Mouse (Mus musculus) hindbrain, embryonic 12.5 days (tissue): Measurements from ENCODE around the gene Ulk4. TPM values are rescaled to one million over a fixed set of nuclear protein-coding genes. Genes with fewer than 3 reads are reported as not detected.
"Not testable (repeated sequence)": the region's sequence is repeated elsewhere in the genome, so short reads cannot be mapped to it uniquely, and the experiment has no call there.

Experiments
- ATAC-seq: fragments of 200-750 bp; cut with Nextera tagmentation; 2 replicates; pipeline ENCODE4 v1.8.0; 2017; ENCODE audit warnings: moderate TSS enrichment; ENCODE audit not compliant: low FRiP score
- H3K27ac ChIP-seq: fragments of 300-500 bp; sonication (generic); 2 replicates; pipeline ENCODE4 v1.5.1; 2016; ENCODE audit warnings: mild to moderate bottlenecking
- H3K27me3 ChIP-seq: fragments of 300-500 bp; sonication (generic); 2 replicates; pipeline ENCODE4 v1.6.1; 2016; ENCODE audit warnings: mild to moderate bottlenecking
- H3K36me3 ChIP-seq: fragments of 300-500 bp; sonication (generic); 2 replicates; pipeline ENCODE4 v1.6.1; 2016; ENCODE audit warnings: mild to moderate bottlenecking
- H3K4me1 ChIP-seq: fragments of 300-500 bp; sonication (generic); 2 replicates; pipeline ENCODE4 v1.6.1; 2016
- H3K4me2 ChIP-seq: fragments of 300-500 bp; sonication (generic); replicated peaks from 2 replicates; pipeline ENCODE4 v1.6.1; 2016; ENCODE audit warnings: mild to moderate bottlenecking
- H3K4me3 ChIP-seq: fragments of 300-500 bp; sonication (generic); 2 replicates; pipeline ENCODE4 v1.5.1; 2016; ENCODE audit warnings: mild to moderate bottlenecking
- H3K9ac ChIP-seq: fragments of 300-500 bp; sonication (generic); 2 replicates; pipeline ENCODE4 v1.6.1; 2016; ENCODE audit warnings: mild to moderate bottlenecking, moderate library complexity
- H3K9me3 ChIP-seq: fragments of 300-500 bp; sonication (generic); replicated peaks from 2 replicates; pipeline ENCODE4 v1.6.1; 2016; ENCODE audit warnings: mild to moderate bottlenecking
- WGBS: fragments of 180-500 bp; shearing (Covaris S2); methylation state at CpG from one replicate; pipeline ENCODE4 v1.1.7; 2016; 5-methylcytosine and 5-hydroxymethylcytosine counted together
- polyA plus RNA-seq: library from polyadenylated mRNA; unstranded; fragments of >200 nt; fragmentation: Nextera tagmentation; extraction: Ambion mirVana; gene quantifications from 2 replicates; pipeline ENCODE4 v1.2.1, GENCODE M21; 2016

Gene Ulk4
- polyA plus RNA-seq, 1 experiment from 2014 or later, result 164 TPM

DNA sequence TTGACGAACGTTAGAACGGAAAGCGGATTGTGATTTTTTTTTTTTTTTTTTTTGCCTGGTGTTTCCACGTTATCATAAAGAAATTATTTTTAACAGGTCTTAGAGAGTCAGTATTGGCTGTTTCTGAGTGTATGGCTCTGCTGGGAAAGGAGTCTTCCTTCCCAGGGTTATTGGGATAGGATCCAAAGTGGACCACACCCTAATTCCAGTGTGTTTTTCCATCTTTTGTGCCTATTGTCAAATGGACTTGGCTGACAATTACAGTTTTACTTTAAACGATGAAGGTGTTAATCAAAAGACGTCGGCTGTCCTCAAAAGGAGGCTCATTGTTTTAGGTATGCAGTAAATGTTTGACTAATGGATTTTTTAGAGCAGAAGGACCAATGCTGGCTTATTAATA lies 346.2 kb downstream of the Ulk4 start:
- Histone ChIP-seq H3K4me2 (no peak overlapping the region), H3K4me1 (peaks cover 17% of the 10 kb centered on the region), H3K36me3 (no peaks in the 10 kb centered on the region), H3K9ac (no peak overlapping the region), H3K27ac (no peak overlapping the region), H3K4me3 (no peak overlapping the region), H3K27me3 (no peaks in the 10 kb centered on the region), H3K9me3 (no peaks in the 10 kb centered on the region)
- no peak for ATAC-seq
- 72% methylated on average over 8 of the region's 8 CpGs for WGBS

DNA sequence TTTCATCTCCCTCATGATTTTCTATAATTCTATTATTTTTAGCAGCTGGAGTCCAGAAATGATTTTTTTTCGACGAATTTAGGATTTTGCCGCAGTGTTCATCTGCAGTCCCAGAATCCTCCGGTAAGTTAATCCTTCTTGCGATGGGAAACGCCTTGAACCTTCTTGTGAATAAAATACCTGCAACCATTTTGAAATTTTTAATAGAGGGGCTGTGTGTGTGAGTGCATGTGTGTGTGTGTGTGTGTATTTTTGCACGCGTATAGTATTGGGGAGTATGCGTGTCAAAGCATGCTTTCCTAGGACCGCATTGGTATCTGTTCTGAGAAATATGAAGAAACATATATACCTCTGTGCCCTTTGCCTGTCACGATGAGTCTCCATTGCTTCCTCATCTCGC lies 347.0 kb downstream of the Ulk4 start:
- Histone ChIP-seq H3K4me2 (no peak overlapping the region), H3K9ac (no peak overlapping the region; the same call in 1 of the 2 replicates), H3K27ac (no peak overlapping the region), H3K4me3 (no peak overlapping the region), H3K27me3 (no peaks in the 10 kb centered on the region), H3K4me1 (peaks cover 9% of the 10 kb centered on the region), H3K36me3 (no peaks in the 10 kb centered on the region), H3K9me3 (no peaks in the 10 kb centered on the region)
- ATAC-seq, result no peak
- WGBS, result 89% methylated on average over 12 of the region's 12 CpGs

DNA sequence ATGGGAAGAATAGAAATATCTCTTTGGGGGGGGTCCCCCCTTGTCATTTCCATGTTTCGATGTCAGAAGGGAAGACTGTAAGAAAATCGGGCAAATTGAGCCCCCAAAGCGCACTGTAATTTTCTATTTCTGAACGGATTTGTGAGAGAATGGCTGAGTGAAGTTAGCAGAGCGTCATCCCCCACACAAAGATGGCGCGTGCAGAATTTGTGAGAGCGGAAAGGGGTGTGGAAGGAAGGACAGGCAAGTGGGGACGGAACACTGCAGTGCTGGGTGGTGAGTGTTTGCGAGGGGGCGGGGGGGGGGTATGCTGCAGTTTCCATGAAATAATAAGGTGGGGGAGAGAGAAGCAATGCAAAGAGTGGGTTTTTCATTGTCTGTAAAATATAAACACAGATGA lies 347.9 kb downstream of the Ulk4 start, which contains the start of gene Ctnnb1:
Ctnnb1 (plus strand) TSS at position 136 of the 400 bp plus-strand sequence.
- Histone ChIP-seq H3K36me3 (no peaks in the 10 kb centered on the region), H3K27ac (no peak within 1 kb of the TSS), H3K4me2 (no peak within 1 kb of the TSS; the same call in 1 of the 2 replicates), H3K4me3 (no peak within 1 kb of the TSS), H3K4me1 (peaks cover 7% of the 10 kb centered on the region; the same call in 1 of the 2 replicates), H3K9ac (no peak within 1 kb of the TSS), H3K27me3 (no peaks in the 10 kb centered on the region), H3K9me3 (no peaks in the 10 kb centered on the region)
- 70% methylated on average over 11 of the region's 11 CpGs for WGBS
- no peak for ATAC-seq

DNA sequence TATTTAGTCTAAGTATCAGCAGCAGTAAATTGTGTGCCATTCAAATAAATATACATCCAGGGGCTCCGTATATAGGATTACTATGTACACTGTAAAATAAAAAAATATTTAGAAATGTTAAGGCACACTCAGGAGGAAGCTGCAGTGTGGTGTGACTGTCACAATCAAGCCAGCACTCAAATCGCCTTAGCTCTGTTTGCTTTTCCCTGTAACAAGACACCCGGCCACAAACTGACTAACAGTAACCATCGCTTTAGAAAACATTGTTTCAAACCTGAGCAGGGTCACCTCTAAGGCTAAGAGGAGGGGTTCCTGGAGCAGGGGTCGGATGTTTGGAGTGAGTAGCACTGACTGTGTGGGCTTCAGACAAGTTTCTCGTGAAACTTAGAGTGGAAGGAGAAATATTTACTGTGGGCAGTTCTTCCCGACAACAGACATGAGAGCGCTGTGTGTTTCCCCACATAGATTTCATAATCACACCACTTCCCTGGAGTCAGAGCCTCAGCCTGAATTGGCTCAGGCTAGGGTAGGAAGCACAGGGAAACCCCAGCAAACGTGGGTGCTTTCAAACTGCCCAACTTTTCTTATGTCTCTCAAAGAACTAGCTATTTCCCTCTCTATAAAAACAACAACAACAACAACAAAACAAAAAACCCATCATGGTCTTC lies 349.9 kb downstream of the Ulk4 start:
- Histone ChIP-seq H3K36me3 (no peaks in the 10 kb centered on the region), H3K9ac (no peak overlapping the region), H3K4me1 (no peaks in the 10 kb centered on the region), H3K4me2 (no peak overlapping the region), H3K27me3 (no peaks in the 10 kb centered on the region), H3K9me3 (no peaks in the 10 kb centered on the region), H3K4me3 (no peak overlapping the region), H3K27ac (no peak overlapping the region)
- WGBS, result 24% methylated on average over 9 of the region's 9 CpGs
- ATAC-seq, result no peak

DNA sequence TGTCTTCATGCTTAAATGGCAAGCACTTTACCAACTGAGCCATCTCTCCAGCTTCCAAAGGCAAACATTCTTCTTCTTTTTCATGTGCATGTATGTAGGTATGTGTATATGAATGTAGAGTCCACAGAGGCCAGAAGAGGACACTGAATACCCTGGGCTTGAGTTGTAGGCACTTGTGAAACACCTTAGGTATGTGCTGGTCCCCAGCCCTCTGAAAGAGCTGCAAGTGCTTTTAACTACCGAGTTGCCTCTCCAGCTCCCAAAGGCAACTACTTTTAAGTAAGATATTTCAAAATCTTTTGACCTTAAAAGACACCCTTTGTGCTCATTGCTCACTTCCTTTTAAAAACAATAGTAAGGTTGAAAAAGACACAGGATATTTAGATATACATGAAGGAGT lies 350.9 kb downstream of the Ulk4 start:
- H3K4me1 ChIP-seq, result no peaks in the 10 kb centered on the region
- 84% methylated on average over 1 of the region's 1 CpGs for WGBS
- no peak overlapping the region for H3K27ac ChIP-seq
- H3K27me3 ChIP-seq, result no peaks in the 10 kb centered on the region
- H3K36me3 ChIP-seq, result no peaks in the 10 kb centered on the region
- no peak for ATAC-seq
- H3K4me3 ChIP-seq, result no peak overlapping the region
- no peak overlapping the region for H3K9ac ChIP-seq
- H3K9me3 ChIP-seq, result no peaks in the 10 kb centered on the region
- no peak overlapping the region for H3K4me2 ChIP-seq

DNA sequence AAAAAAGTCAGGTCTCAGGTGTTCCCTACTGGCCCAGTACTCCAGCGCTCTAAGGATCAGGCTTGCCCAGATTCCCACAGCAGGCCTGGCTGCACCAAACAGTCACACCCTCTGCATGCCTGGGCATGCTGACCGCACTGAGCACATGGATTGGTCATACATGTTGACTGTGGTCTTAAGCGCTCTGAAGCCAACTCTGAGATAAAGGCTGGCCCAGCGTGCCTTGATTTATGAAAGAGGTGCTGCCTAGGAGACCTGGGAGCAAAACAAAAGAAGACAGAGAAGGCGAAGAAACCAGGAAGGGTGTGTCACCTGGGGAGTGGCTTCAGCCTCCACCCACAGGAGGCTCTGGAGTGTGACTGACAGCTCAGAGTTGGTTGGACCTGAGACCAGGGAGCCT lies 357.9 kb downstream of the Ulk4 start:
- 76% methylated on average over 5 of the region's 5 CpGs for WGBS
- Histone ChIP-seq H3K4me1 (0 out of 2 replicates have a peak, but pooled peaks cover 4% of the 10 kb centered on the region), H3K36me3 (no peaks in the 10 kb centered on the region), H3K9me3 (no peaks in the 10 kb centered on the region), H3K4me3 (no peak overlapping the region), H3K4me2 (no peak overlapping the region), H3K27me3 (no peaks in the 10 kb centered on the region), H3K9ac (no peak overlapping the region), H3K27ac (no peak overlapping the region)
- no peak for ATAC-seq

DNA sequence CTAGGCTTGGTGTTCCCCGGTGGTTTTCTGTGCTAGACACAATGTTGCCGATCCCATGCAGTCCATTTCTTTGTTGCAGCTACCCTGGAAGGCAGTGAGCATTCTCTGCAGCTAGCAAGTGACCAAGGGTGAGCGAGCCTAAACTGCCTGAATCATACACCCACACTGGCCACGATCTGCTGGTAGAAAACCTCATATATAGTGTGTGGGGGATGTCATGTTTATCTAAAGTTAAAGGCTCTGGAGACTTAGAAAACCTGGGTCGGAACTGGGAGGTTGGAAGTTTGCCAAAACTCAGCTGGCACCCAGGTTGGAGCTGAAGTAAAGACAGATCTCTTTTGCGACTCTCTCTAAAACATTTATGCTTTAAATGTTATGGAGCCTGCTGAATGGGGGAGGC lies 358.4 kb downstream of the Ulk4 start:
- no peaks in the 10 kb centered on the region for H3K36me3 ChIP-seq
- H3K4me2 ChIP-seq, result no peak overlapping the region
- H3K4me3 ChIP-seq, result no peak overlapping the region
- H3K27me3 ChIP-seq, result no peaks in the 10 kb centered on the region
- no peak overlapping the region for H3K9ac ChIP-seq
- H3K9me3 ChIP-seq, result no peaks in the 10 kb centered on the region
- no peak overlapping the region for H3K27ac ChIP-seq
- WGBS, result 46% methylated on average over 6 of the region's 6 CpGs
- H3K4me1 ChIP-seq, result 0 out of 2 replicates have a peak, but pooled peaks cover 4% of the 10 kb centered on the region
- no peak for ATAC-seq

DNA sequence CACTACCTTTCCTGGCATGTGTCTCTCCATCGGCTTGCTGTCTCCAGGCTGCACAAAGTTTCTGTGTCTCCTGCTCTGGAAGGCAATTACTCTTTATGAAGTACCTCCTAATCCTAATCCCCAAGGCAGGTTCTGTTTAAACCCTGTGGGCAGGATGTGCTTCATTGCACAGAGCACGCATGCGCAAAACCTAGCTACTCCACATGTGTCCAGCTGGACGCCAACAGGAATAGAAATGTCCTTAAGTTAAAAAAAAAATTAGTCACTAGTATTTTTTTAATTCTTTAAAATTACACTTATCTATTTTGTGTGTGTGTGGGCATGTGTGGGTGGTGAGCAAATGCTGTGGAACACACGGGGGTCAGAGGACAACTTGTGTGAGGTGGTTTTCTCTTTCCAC lies 358.8 kb downstream of the Ulk4 start:
- H3K4me2 ChIP-seq, result no peak overlapping the region
- ATAC-seq, result no peak
- H3K36me3 ChIP-seq, result no peaks in the 10 kb centered on the region
- no peak overlapping the region for H3K27ac ChIP-seq
- no peak overlapping the region for H3K9ac ChIP-seq
- WGBS, result 82% methylated on average over 5 of the region's 5 CpGs
- no peaks in the 10 kb centered on the region for H3K27me3 ChIP-seq
- 0 out of 2 replicates have a peak, but pooled peaks cover 4% of the 10 kb centered on the region for H3K4me1 ChIP-seq
- no peaks in the 10 kb centered on the region for H3K9me3 ChIP-seq
- H3K4me3 ChIP-seq, result no peak overlapping the region

DNA sequence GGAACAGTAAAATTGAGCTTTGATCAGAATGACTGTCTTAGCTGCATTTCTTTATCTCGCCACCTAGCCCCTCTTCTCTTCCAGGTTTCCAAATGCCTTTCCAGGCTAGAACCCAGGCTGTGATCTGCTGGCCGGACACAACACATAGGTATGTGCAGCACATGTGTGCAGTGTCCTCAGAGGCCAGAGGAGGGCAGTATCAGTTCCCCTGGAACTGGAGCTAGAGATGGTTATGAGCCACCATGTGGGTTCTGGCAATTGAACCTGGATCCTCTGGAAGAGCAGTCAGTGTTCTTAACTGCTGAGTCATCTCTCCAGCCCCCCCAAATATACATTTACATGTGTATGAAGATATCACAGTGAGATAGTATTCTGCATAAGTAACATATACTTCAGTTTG lies 359.4 kb downstream of the Ulk4 start:
- not testable (repeated sequence) for H3K27ac ChIP-seq, H3K36me3 ChIP-seq, H3K9me3 ChIP-seq, H3K27me3 ChIP-seq, H3K4me2 ChIP-seq, ATAC-seq, H3K9ac ChIP-seq, H3K4me1 ChIP-seq, H3K4me3 ChIP-seq
- WGBS, result 100% methylated on average over 2 of the region's 2 CpGs

DNA sequence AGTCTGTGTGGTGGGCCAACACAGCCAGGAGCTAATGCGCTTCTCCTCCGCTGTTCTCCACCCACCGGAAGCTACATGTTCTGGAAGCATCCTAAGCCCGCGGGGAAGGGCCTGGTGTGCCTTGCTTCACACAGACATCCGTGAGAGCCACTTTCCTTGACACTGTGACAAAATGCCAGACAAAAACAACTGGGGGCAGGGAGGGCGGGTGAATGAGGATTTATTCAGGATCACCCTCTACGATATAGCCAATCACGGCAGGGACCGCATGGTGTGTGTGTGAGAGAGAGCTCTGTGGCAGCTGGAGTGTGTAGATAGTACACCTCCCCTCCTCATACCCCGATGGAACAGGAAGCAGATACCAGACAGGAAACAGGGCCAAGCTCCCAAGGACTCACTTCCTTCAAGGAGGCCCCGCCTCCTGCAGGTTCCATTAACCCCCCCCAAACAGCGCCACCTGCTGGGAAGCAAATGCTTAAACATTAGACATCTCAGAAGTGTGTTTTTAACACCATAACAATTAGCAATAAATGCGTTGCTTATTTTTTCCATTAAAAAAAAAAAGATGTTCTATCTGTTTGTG lies 362.0 kb downstream of the Ulk4 start:
- Histone ChIP-seq H3K4me3 (no peak overlapping the region), H3K9me3 (no peaks in the 10 kb centered on the region), H3K27ac (no peak overlapping the region), H3K4me1 (0 out of 2 replicates have a peak, but pooled peaks cover 4% of the 10 kb centered on the region), H3K27me3 (no peaks in the 10 kb centered on the region), H3K4me2 (no peak overlapping the region), H3K9ac (no peak overlapping the region), H3K36me3 (no peaks in the 10 kb centered on the region)
- WGBS, result 87% methylated on average over 14 of the region's 14 CpGs
- no peak for ATAC-seq

DNA sequence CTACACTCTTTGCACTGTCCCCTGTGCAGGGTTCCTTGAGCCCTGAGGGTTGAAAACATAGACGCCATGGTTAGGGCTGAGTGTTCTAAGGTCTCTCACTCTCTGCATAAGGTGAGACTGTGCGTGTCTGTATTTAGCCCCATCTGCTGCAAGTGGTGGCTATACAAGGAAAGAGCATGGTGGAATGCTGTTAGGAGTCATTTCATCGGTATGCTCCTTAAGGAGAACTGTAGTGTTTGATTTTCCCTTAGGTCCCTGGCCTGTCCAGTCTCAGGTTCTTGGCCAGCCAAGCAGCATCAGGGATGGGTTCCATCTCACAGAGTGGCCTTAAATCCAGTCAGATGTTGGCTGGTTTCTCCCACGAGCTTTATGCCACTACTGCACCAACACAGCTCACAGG lies 362.6 kb downstream of the Ulk4 start:
- H3K9me3 ChIP-seq, result no peaks in the 10 kb centered on the region
- H3K4me3 ChIP-seq, result no peak overlapping the region
- 93% methylated on average over 4 of the region's 4 CpGs for WGBS
- 0 out of 2 replicates have a peak, but pooled peaks cover 4% of the 10 kb centered on the region for H3K4me1 ChIP-seq
- H3K27me3 ChIP-seq, result no peaks in the 10 kb centered on the region
- no peak overlapping the region for H3K27ac ChIP-seq
- H3K4me2 ChIP-seq, result no peak overlapping the region
- ATAC-seq, result no peak
- H3K36me3 ChIP-seq, result no peaks in the 10 kb centered on the region
- H3K9ac ChIP-seq, result no peak overlapping the region

DNA sequence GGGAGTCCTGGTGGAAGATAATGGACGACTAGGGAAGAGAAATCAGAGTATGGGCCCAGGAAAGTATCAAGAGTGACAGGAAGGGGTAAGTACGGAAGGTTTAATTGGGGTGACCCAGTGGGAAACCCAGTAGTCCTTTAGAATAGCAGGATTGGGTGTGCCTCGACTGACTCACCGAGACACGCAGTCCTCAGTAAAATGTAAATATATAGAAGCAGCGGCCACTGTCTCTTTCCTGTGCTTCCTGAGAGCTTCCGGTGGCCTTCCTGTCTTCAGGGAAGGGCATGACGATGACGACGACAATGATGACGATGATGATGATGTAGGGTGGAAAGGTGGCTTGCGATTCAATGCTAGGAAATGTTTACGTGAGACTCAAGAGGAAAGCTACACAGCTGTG lies 363.8 kb downstream of the Ulk4 start:
- no peaks in the 10 kb centered on the region for H3K36me3 ChIP-seq
- no peak overlapping the region for H3K27ac ChIP-seq
- H3K4me1 ChIP-seq, result no peaks in the 10 kb centered on the region
- H3K4me2 ChIP-seq, result no peak overlapping the region
- no peak overlapping the region for H3K4me3 ChIP-seq
- H3K9ac ChIP-seq, result no peak overlapping the region
- ATAC-seq, result no peak
- H3K27me3 ChIP-seq, result no peaks in the 10 kb centered on the region
- H3K9me3 ChIP-seq, result no peaks in the 10 kb centered on the region
- 85% methylated on average over 13 of the region's 13 CpGs for WGBS

DNA sequence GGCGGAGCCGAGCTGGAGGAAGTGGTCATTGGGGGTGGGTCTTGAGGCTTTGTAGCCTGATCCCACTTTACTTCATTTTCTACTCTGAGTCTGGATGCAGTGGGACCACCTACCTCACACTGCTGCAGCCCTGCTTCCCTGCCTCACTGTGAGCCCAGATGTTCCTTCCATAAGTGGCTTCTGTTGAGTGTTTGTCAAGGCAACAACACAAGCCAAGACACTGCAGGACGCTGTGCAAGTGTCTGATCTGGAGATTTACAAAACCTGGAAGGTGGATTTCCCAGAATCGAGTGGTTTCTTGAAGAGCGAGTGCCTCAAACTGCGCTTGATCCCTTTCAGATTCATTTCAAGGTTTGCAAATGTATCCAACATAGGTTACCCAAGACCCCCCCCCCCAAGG lies 368.5 kb downstream of the Ulk4 start:
- Histone ChIP-seq H3K4me3 (no peak overlapping the region), H3K9ac (no peak overlapping the region), H3K27me3 (no peaks in the 10 kb centered on the region), H3K4me1 (no peaks in the 10 kb centered on the region), H3K9me3 (no peaks in the 10 kb centered on the region), H3K36me3 (no peaks in the 10 kb centered on the region), H3K27ac (no peak overlapping the region), H3K4me2 (no peak overlapping the region)
- WGBS, result 89% methylated on average over 6 of the region's 6 CpGs
- ATAC-seq, result no peak
